ENCODE assay signal across 18 mouse cellular contexts in genomic region chr9:35339492-35340262, GRCm38 (mm10).
A peak's percentile ranks its signal among the peaks of the same experiment; 100 is the strongest.
DNase-seq lines count a peak whose midpoint lies in the region; ATAC-seq and TF ChIP-seq lines count a peak whose summit lies in the region.
"Had no signal": no experiment of that assay in that cellular context is flagged by ENCODE, and none has a peak within 500 bp of the region (broad histone marks: within the 10 kb centered on the region; RNA-seq: fewer than 3 reads in every experiment).

No protein-coding gene starts in this region.

- H3K4me3 ChIP-seq in intestine, embryonic 14.5 days (ENCODE audit: low read depth, low read length), result no peak overlapping the region
- H3K4me3 ChIP-seq in intestine, postnatal 0 days (ENCODE audit: low read depth, low read length), result no peak overlapping the region
- no peak overlapping the region for H3K4me3 ChIP-seq in limb, embryonic 11.5 days (ENCODE audit: low read depth, low read length)

- H3K4me2 ChIP-seq in intestine, embryonic 14.5 days (ENCODE audit: low read length), result no peak overlapping the region
- H3K4me2 ChIP-seq in intestine, postnatal 0 days (replicated peaks; ENCODE audit: low read depth), result no peak overlapping the region
- no peak overlapping the region for H3K4me2 ChIP-seq in limb, embryonic 11.5 days (ENCODE audit: low read depth, severe bottlenecking)
- H3K4me2 ChIP-seq: hindbrain, embryonic 14.5 days had no signal

- H3K27me3 ChIP-seq in intestine, embryonic 14.5 days (replicated peaks; ENCODE audit: control insufficient read depth, insufficient read depth, low read length), result no peaks in the 10 kb centered on the region
- no peaks in the 10 kb centered on the region for H3K27me3 ChIP-seq in intestine, postnatal 0 days (replicated peaks; ENCODE audit: control insufficient read depth, insufficient read depth, low read length)
- no peaks in the 10 kb centered on the region for H3K27me3 ChIP-seq in limb, embryonic 11.5 days (ENCODE audit: control insufficient read depth, insufficient read depth, low read length)

- no peak overlapping the region for H3K9ac ChIP-seq in intestine, embryonic 14.5 days (ENCODE audit: low read length)
- H3K9ac ChIP-seq in intestine, postnatal 0 days (ENCODE audit: low read depth, low read length), result no peak overlapping the region
- no peak overlapping the region for H3K9ac ChIP-seq in limb, embryonic 11.5 days (ENCODE audit: low read length)
- H3K9ac ChIP-seq: hindbrain, embryonic 14.5 days had no signal

- H3K27ac ChIP-seq in intestine, embryonic 14.5 days (ENCODE audit: low read depth), result peak overlapping the region; percentile 18; the same call in 1 of the 2 replicates
- no peak overlapping the region for H3K27ac ChIP-seq in intestine, postnatal 0 days (ENCODE audit: low read depth, low read length)
- H3K27ac ChIP-seq in limb, embryonic 11.5 days (replicated peaks; ENCODE audit: low read depth, low read length), result peak overlapping the region; percentile 9
- H3K27ac ChIP-seq: hindbrain, embryonic 14.5 days; macrophage had no signal

- H3K4me1 ChIP-seq in intestine, embryonic 14.5 days (replicated peaks; ENCODE audit: control insufficient read depth, insufficient read depth, low read length), result peaks cover 72% of the 10 kb centered on the region
- H3K4me1 ChIP-seq in intestine, postnatal 0 days (replicated peaks; ENCODE audit: control insufficient read depth, insufficient read depth, low read length), result 0 out of 2 replicates have a peak, but pooled peaks cover 2% of the 10 kb centered on the region
- H3K4me1 ChIP-seq in limb, embryonic 11.5 days (ENCODE audit: control insufficient read depth, insufficient read depth, low read length), result peaks cover 50% of the 10 kb centered on the region

- DNase-seq in gastrocnemius, adult 18-20 months (ENCODE audit: low spot score), result peak; percentile 37
- DNase-seq in gastrocnemius, postnatal 36 days, result no peak
- no peak for DNase-seq in intestine, embryonic 14.5 days (ENCODE audit: low spot score)
- DNase-seq in NIH3T3 (ENCODE audit: low read depth), result peak; percentile 64
- peak; percentile 31 for DNase-seq in limb, embryonic 11.5 days (ENCODE audit: low spot score)
- DNase-seq in spleen, postnatal 14 days (ENCODE audit: low spot score in 2 of 2), result no peak
- DNase-seq: B cell, adult 2 months; cerebellum, adult 11-12 months; gastrocnemius, postnatal 14 days; layer of hippocampus, adult 9-11 months; left cerebral cortex, postnatal 4 days; thymus, postnatal 14 days had no signal

- no peak for TF ChIP-seq CTCF in intestine, postnatal 0 days (IDR thresholded peaks at IDR 0.05; ENCODE audit: low read depth)

- no peaks in the 10 kb centered on the region for H3K9me3 ChIP-seq in intestine, embryonic 14.5 days (ENCODE audit: control insufficient read depth, low read length)
- H3K9me3 ChIP-seq in intestine, postnatal 0 days (ENCODE audit: control insufficient read depth), result no peaks in the 10 kb centered on the region
- no peaks in the 10 kb centered on the region for H3K9me3 ChIP-seq in limb, embryonic 11.5 days (ENCODE audit: control insufficient read depth, low read length)
- H3K9me3 ChIP-seq: G1E had no signal

- intact Hi-C loops in gastrocnemius, postnatal 36 days (cut with DNase I), result no loop called here

- WGBS in intestine, embryonic 14.5 days, result 66% methylated on average over 10 of the region's 10 CpGs
- WGBS in intestine, postnatal 0 days, result 71% methylated on average over 10 of the region's 10 CpGs
- 66% methylated on average over 10 of the region's 10 CpGs for WGBS in limb, embryonic 11.5 days

- no peak for ATAC-seq in intestine, embryonic 14.5 days (replicated peaks; ENCODE audit: low FRiP score, low TSS enrichment, low read depth)
- no peak for ATAC-seq in intestine, postnatal 0 days
- no peak for ATAC-seq in limb, embryonic 11.5 days (ENCODE audit: insufficient number of reproducible peaks, low FRiP score, low TSS enrichment, low read depth)
- no peak for ATAC-seq in frontal cortex, adult (ENCODE audit: low TSS enrichment)
- ATAC-seq: midbrain, embryonic 16.5 days had no signal

- H3K36me3 ChIP-seq in intestine, embryonic 14.5 days (ENCODE audit: control insufficient read depth, insufficient read depth, low read length), result no peaks in the 10 kb centered on the region
- no peaks in the 10 kb centered on the region for H3K36me3 ChIP-seq in intestine, postnatal 0 days (ENCODE audit: control insufficient read depth, insufficient read depth)
- H3K36me3 ChIP-seq in limb, embryonic 11.5 days (ENCODE audit: control insufficient read depth, insufficient read depth, low read length), result no peaks in the 10 kb centered on the region
- H3K36me3 ChIP-seq: G1E had no signal

Comparison
In these comparisons a context has a peak if more than half of its experiments do, and no peak if none do; other contexts are left out.
1. DNase-seq: peak in gastrocnemius, adult 18-20 months (single experiment), NIH3T3 (single experiment) and limb, embryonic 11.5 days (single experiment); none in gastrocnemius, postnatal 36 days (0 of 2), intestine, embryonic 14.5 days (single experiment) and spleen, postnatal 14 days (0 of 2).